Mouse (Mus musculus) bone marrow macrophage, adult 2 months (primary cell): ENCODE data around the gene Bri3.
"Not testable (repeated sequence)": the region's sequence is repeated elsewhere in the genome, so short reads cannot be mapped to it uniquely, and the experiment has no call there.

Experiments
- CTCF ChIP-seq: IDR thresholded peaks from 2 replicates; pipeline ENCODE4 v1.5.1; 2012; ENCODE audit warnings: low read depth, mild to moderate bottlenecking, low read length, moderate library complexity
- POLR2A ChIP-seq: IDR thresholded peaks from 2 replicates; pipeline ENCODE4 v1.6.1; 2012; ENCODE audit warnings: mild to moderate bottlenecking, low read depth, low read length, borderline replicate concordance

DNA sequence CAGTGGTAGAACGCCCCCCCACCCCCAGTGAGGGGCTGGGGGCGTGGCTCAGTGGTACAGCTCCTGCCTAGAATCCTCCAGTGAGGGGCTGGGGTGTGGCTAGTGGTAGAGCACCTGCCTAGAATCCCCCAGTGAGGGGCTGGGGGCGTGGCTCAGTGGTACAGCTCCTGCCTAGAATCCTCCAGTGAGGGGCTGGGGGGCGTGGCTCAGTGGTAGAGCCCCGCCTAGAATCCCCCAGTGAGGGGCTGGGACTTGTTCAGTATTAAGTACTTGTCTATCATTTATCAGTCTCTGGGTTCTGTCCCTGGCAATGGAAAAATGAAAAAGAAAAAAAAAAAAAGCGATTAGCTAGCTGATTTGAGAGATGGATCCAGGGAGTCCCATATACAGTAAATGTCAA lies 122.3 kb downstream of the Bri3 start:
- not testable (repeated sequence) for TF ChIP-seq CTCF, POLR2A
